Mouse (Mus musculus) adrenal gland, adult 8-10 months (tissue): Measurements from ENCODE around the gene Ffar2. TPM values are rescaled to one million over a fixed set of nuclear protein-coding genes. Genes with fewer than 3 reads are reported as not detected.

Source experiments
- total RNA-seq, 4 experiments: library from RNA; stranded (reverse); gene quantifications; 2 replicates each; pipeline ENCODE4 v1.2.4; 2022

Ffar2 gene
- total RNA-seq, 4 experiments from 2014 or later: 1.6 to 9.0 (median 2.6) TPM

Other genes starting within 250 kb of the Ffar2 start
- gene Kmt2b, start 235.0 kb downstream of the Ffar2 start, total RNA-seq: 10 to 100 TPM; 36.8 to 65.3 (median 57.0) TPM
- gene Zbtb32, start 224.9 kb downstream of the Ffar2 start, total RNA-seq: 1 to 10 TPM in 1 of 4 experiments, under 1 TPM in 1, not detected in 2; 0.73 to 1.8 TPM
- gene Upk1a, start 210.9 kb downstream of the Ffar2 start, total RNA-seq: under 1 TPM in 3 of 4 experiments, not detected in 1; 0.27 to 0.34 (median 0.31) TPM
- 1,000 to 10,000 TPM in 2 of 4 experiments, 100 to 1,000 TPM in 2; 538 to 1,102 (median 895) TPM for gene Cox6b1, start 197.6 kb downstream of the Ffar2 start, total RNA-seq
- not detected for gene Etv2, start 187.9 kb downstream of the Ffar2 start, total RNA-seq
- gene Rbm42, start 173.5 kb downstream of the Ffar2 start, total RNA-seq: 10 to 100 TPM; 76.5 to 93.6 (median 85.1) TPM
- 10 to 100 TPM in 3 of 4 experiments, 1 to 10 TPM in 1; 7.7 to 17.6 (median 12.1) TPM for gene Haus5, start 158.8 kb downstream of the Ffar2 start, total RNA-seq
- under 1 TPM in 1 of 4 experiments, not detected in 3; 0.75 TPM for gene Pmis2, start 152.2 kb downstream of the Ffar2 start, total RNA-seq
- gene 2200002J24Rik, start 124.8 kb downstream of the Ffar2 start, total RNA-seq: 10 to 100 TPM in 1 of 4 experiments, 1 to 10 TPM in 3; 2.5 to 12.3 (median 5.8) TPM
- gene Atp4a, start 111.6 kb downstream of the Ffar2 start, total RNA-seq: 10 to 100 TPM in 2 of 4 experiments, 1 to 10 TPM in 2; 2.9 to 15.5 (median 9.4) TPM
- gene Tmem147, start 94.2 kb downstream of the Ffar2 start, total RNA-seq: 100 to 1,000 TPM; 179 to 210 (median 202) TPM
- gene Gapdhs, start 80.1 kb downstream of the Ffar2 start, total RNA-seq: not detected
- gene Sbsn, start 72.3 kb downstream of the Ffar2 start, total RNA-seq: 100 to 1,000 TPM; 213 to 399 (median 309) TPM
- 1 to 10 TPM; 2.7 to 4.6 (median 4.2) TPM for gene Dmkn, start 60.0 kb downstream of the Ffar2 start, total RNA-seq
- not detected for gene Krtdap, start 35.9 kb downstream of the Ffar2 start, total RNA-seq
- 1 to 10 TPM in 1 of 4 experiments, under 1 TPM in 3; 0.35 to 1.9 (median 0.75) TPM for gene Ffar3, start 32.4 kb upstream of the Ffar2 start, total RNA-seq
- not detected for gene Ffar1, start 37.8 kb upstream of the Ffar2 start, total RNA-seq
- 1 to 10 TPM; 1.1 to 2.3 (median 1.5) TPM for gene Cd22, start 56.6 kb upstream of the Ffar2 start, total RNA-seq
- 1 to 10 TPM in 1 of 4 experiments, under 1 TPM in 3; 0.32 to 1.3 (median 0.42) TPM for gene Mag, start 91.1 kb upstream of the Ffar2 start, total RNA-seq
- gene Hamp2, start 100.9 kb upstream of the Ffar2 start, total RNA-seq: 1 to 10 TPM in 3 of 4 experiments, not detected in 1; 1.3 to 4.2 (median 2.6) TPM
- 10 to 100 TPM in 1 of 4 experiments, 1 to 10 TPM in 1, under 1 TPM in 1, not detected in 1; 0.99 to 15.0 (median 1.0) TPM for gene Hamp, start 120.3 kb upstream of the Ffar2 start, total RNA-seq
- 100 to 1,000 TPM; 116 to 131 (median 127) TPM for gene Usf2, start 133.0 kb upstream of the Ffar2 start, total RNA-seq
- gene Lsr, start 149.7 kb upstream of the Ffar2 start, total RNA-seq: 10 to 100 TPM in 2 of 4 experiments, 1 to 10 TPM in 2; 4.1 to 36.6 (median 13.7) TPM
- gene Fam187b, start 150.0 kb upstream of the Ffar2 start, total RNA-seq: 1 to 10 TPM in 2 of 4 experiments, under 1 TPM in 2; 0.38 to 2.2 (median 0.84) TPM
- gene Fxyd5, start 218.7 kb upstream of the Ffar2 start, total RNA-seq: 10 to 100 TPM; 53.1 to 81.6 (median 58.8) TPM
- gene Fxyd7, start 227.7 kb upstream of the Ffar2 start, total RNA-seq: 1 to 10 TPM; 2.0 to 4.1 (median 2.3) TPM
- 100 to 1,000 TPM; 110 to 212 (median 163) TPM for gene Fxyd1, start 233.4 kb upstream of the Ffar2 start, total RNA-seq
- gene Lgi4, start 235.6 kb upstream of the Ffar2 start, total RNA-seq: 1 to 10 TPM; 2.8 to 8.8 (median 4.2) TPM